Mouse (Mus musculus) retina, embryonic 14.5 days (tissue): ENCODE results near the gene Bmper.

Source experiments
- DNase-seq: peaks from one replicate; pipeline ENCODE4 v3.0.0-alpha.2; 2015; ENCODE audit warnings: low spot score

Gene Bmper

GRCm38 (mm10) chr9:23436751-23437150, 213.9 kb downstream of the Bmper start:
- no peak for DNase-seq

GRCm38 (mm10) chr9:23438662-23439061, 215.8 kb downstream of the Bmper start:
- no peak for DNase-seq

GRCm38 (mm10) chr9:23442168-23442567, 219.3 kb downstream of the Bmper start:
- no peak for DNase-seq

- no peak for DNase-seq
These were observed 222.1 kb downstream of the Bmper start for GRCm38 (mm10) chr9:23444975-23445374.

- no peak for DNase-seq
These were observed 224.5 kb downstream of the Bmper start for GRCm38 (mm10) chr9:23447271-23447961.

- no peak for DNase-seq
These were observed 230.4 kb downstream of the Bmper start for GRCm38 (mm10) chr9:23453309-23453708.

- DNase-seq, result no peak
These were observed 234.3 kb downstream of the Bmper start for GRCm38 (mm10) chr9:23457186-23457585.

GRCm38 (mm10) chr9:23460721-23461120, 237.8 kb downstream of the Bmper start:
- no peak for DNase-seq

GRCm38 (mm10) chr9:23462949-23463608, 240.2 kb downstream of the Bmper start:
- DNase-seq, result peak; percentile 81

GRCm38 (mm10) chr9:23464981-23465630, 242.2 kb downstream of the Bmper start:
- no peak for DNase-seq

GRCm38 (mm10) chr9:23469886-23470285, 247.0 kb downstream of the Bmper start:
- no peak for DNase-seq

GRCm38 (mm10) chr9:23485851-23486250, 263.0 kb downstream of the Bmper start:
- DNase-seq, result no peak

GRCm38 (mm10) chr9:23486725-23487378, 264.0 kb downstream of the Bmper start:
- peak; percentile 12 for DNase-seq

GRCm38 (mm10) chr9:23488265-23488664, 265.4 kb downstream of the Bmper start:
- no peak for DNase-seq

- no peak for DNase-seq
These were observed 272.5 kb downstream of the Bmper start for GRCm38 (mm10) chr9:23495400-23495799.

GRCm38 (mm10) chr9:23497626-23498025, 274.8 kb downstream of the Bmper start:
- DNase-seq, result no peak

- DNase-seq, result peak; percentile 43
These were observed 311.0 kb downstream of the Bmper start for GRCm38 (mm10) chr9:23533870-23534269.
